Mouse (Mus musculus): ENCODE measurements around the gene Jund. TPM values are rescaled to one million over a fixed set of nuclear protein-coding genes. Genes with fewer than 3 reads are reported as not detected.
A peak's percentile ranks its signal among the peaks of the same experiment; 100 is the strongest.

The Jund gene
- polyA plus RNA-seq, 1 experiment from 2014 or later: 54.6 TPM

DNA sequence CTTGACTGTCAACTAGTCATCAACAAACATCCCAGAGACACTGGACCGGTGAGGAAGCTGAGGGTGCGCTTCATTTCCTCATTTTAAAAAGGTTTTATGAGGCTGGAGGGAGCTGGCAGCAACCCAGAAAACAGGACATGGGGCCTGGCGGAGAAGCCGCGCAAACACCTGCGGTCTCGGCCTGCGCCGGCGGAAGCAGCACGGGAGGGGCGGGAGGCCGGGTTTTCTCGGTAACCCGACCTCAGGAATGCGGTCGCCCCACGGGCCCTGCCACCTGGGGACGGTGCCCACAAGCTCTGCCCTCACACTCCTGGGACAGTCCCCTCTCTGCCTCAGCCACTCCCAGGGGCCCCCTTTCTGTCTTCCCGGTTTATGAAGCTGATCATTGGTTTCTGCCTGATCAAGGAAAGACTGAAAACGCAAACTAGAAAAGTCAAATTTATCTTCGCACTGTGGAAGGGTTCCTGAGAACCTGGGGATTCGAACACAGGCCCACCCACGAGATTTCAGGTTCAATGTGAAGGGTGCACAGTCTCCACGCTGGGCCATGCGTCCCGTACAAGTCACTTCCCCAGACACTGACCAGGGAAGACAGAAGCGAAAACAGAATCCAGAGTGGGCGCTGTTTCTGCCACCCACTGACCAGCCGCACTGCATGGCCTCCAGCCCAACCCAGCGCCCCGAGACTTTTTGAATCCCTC, 3.3 kb upstream of the Jund start:
- H3K4me2 ChIP-seq (ENCODE audit: low read length): no peak overlapping the region
- no peak overlapping the region for H3K27ac ChIP-seq (ENCODE audit: low read length)
- no peaks in the 10 kb centered on the region for H3K36me3 ChIP-seq (ENCODE audit: control insufficient read depth, insufficient read depth)
- WGBS: 36% methylated on average over 32 of the region's 32 CpGs
- no peaks in the 10 kb centered on the region for H3K27me3 ChIP-seq (replicated peaks; ENCODE audit: control insufficient read depth, insufficient read depth, low read length)
- ATAC-seq: no peak
- H3K9ac ChIP-seq (replicated peaks; ENCODE audit: low read depth, low read length): no peak overlapping the region
- peaks cover 41% of the 10 kb centered on the region for H3K4me1 ChIP-seq (replicated peaks; ENCODE audit: control insufficient read depth, insufficient read depth, low read length)
- no peak overlapping the region for H3K4me3 ChIP-seq (replicated peaks; ENCODE audit: low read length)
- no peaks in the 10 kb centered on the region for H3K9me3 ChIP-seq (ENCODE audit: control insufficient read depth, low read length)

DNA sequence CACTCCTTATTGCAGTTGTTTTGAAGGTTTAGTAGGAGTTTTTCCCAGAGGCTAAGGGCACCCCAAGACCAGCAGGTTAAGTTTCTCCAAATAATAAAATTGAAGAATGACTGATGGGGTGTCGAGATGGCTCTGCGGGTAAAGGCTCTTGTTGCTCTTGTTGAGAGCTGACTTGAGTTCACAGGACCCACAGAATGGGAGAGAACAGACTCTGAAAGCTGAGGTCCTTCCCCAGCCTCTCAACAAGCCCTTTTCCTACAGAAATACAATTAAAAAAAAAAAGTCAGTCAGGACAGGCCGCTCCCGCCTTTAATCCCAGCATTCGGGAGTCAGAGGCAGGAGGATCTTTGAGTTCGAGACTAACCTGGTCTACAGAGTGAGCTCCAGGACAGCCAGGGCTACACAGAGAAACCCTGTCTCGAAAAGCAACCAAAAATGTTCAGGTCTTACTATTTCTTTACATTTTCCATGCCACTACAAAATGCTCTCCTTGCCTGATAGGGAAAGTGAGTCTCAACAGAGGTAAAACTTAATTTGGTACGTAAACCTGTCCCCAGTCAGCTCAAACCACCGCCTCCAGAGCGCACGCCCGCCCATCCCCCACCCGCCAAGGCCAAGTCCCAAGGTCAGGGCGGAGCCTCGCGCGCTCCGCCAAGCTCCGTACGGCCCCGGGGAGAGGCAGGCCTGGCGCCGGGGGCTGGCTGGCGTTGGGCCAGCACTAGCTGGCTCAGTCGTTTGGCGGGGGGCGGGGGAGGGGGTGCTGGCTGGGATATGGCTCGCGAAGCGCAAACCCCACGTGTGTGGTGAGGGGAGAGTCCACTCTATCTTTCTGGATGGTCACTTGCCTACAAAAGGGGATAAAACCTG, 2.5 kb upstream of the Jund start:
- H3K4me1 ChIP-seq (replicated peaks; ENCODE audit: control insufficient read depth, insufficient read depth, low read length): peaks cover 44% of the 10 kb centered on the region
- H3K4me2 ChIP-seq (ENCODE audit: low read length): peak overlapping the region; percentile 51
- no peak for ATAC-seq
- no peaks in the 10 kb centered on the region for H3K27me3 ChIP-seq (replicated peaks; ENCODE audit: control insufficient read depth, insufficient read depth, low read length)
- H3K9ac ChIP-seq (replicated peaks; ENCODE audit: low read depth, low read length): peak overlapping the region; percentile 14
- no peaks in the 10 kb centered on the region for H3K9me3 ChIP-seq (ENCODE audit: control insufficient read depth, low read length)
- H3K36me3 ChIP-seq (ENCODE audit: control insufficient read depth, insufficient read depth): no peaks in the 10 kb centered on the region
- 6% methylated on average over 31 of the region's 31 CpGs for WGBS
- peak overlapping the region; percentile 43 for H3K27ac ChIP-seq (ENCODE audit: low read length)
- peak overlapping the region; percentile 13 for H3K4me3 ChIP-seq (replicated peaks; ENCODE audit: low read length)

DNA sequence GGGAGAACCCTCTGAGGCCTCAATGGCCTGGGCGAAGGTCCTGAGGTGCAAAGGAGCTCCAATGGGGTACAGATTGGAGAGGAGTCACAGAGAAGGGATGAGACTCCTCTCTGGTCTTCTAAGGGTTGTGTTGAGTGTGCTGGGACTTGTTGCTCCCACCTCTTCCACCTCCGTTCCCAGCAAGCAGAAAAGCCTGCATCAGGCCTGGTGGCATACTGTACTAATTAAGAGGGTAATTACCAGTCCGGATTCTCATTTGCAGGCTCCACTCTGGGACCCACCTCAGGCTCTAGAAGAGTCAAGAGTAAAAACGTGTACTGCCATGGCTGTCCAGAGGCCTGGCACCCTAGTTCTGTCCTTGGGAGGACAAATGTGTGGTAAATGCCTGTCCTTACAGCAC, 1.8 kb upstream of the Jund start:
- peak overlapping the region; percentile 14 for H3K9ac ChIP-seq (replicated peaks; ENCODE audit: low read depth, low read length)
- ATAC-seq: no peak
- peaks cover 44% of the 10 kb centered on the region for H3K4me1 ChIP-seq (replicated peaks; ENCODE audit: control insufficient read depth, insufficient read depth, low read length)
- 17% methylated on average over 4 of the region's 4 CpGs for WGBS
- peak overlapping the region; percentile 51 for H3K4me2 ChIP-seq (ENCODE audit: low read length)
- peak overlapping the region; percentile 43 for H3K27ac ChIP-seq (ENCODE audit: low read length)
- no peaks in the 10 kb centered on the region for H3K36me3 ChIP-seq (ENCODE audit: control insufficient read depth, insufficient read depth)
- H3K9me3 ChIP-seq (ENCODE audit: control insufficient read depth, low read length): no peaks in the 10 kb centered on the region
- no peaks in the 10 kb centered on the region for H3K27me3 ChIP-seq (replicated peaks; ENCODE audit: control insufficient read depth, insufficient read depth, low read length)
- H3K4me3 ChIP-seq (replicated peaks; ENCODE audit: low read length): no peak overlapping the region

DNA sequence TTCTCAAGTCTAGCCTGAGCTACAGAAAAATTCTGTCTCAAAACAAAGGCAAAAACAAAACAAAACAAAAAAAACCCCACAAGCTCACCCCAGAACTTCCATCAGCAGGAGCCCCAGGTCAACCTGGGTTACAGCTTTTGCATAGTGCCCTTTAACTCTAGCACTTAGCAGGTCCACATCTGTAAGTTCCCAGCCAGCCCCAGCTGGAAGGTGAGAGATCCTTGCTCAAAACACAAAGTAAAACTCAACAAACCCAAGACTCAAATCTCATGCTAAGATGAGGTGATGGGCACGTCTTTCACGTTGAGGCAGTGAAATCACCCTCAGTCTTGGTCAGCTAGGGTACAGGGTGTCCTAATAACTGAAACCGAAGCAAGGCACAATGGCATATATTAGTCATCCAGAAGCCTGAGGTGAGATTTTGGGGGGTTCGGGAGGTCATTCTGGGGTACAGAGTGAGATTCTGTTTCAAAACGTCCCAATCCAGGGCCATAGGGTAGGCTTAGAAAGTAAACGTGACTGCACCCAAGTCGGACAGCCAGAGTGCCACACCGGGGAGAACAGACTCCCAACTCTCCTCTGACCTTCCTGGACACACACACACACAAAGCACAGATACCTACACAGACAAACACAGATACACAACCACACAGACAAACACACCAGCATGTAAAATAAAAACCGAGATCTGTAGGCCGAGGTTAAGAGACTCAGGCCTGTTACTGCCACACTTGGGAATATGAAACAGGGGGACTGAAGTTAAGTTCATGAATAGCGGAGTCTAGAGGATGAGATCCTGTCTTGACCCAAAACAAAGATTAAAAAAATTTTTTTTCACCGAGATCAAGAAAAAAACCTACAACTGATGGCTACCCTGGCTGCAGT, 1.1 kb upstream of the Jund start:
- WGBS: 72% methylated on average over 12 of the region's 12 CpGs
- H3K27me3 ChIP-seq (replicated peaks; ENCODE audit: control insufficient read depth, insufficient read depth, low read length): no peaks in the 10 kb centered on the region
- peak overlapping the region; percentile 93 for H3K27ac ChIP-seq (ENCODE audit: low read length)
- no peaks in the 10 kb centered on the region for H3K9me3 ChIP-seq (ENCODE audit: control insufficient read depth, low read length)
- peak overlapping the region; percentile 62 for H3K4me3 ChIP-seq (replicated peaks; ENCODE audit: low read length)
- ATAC-seq: no peak
- peaks cover 45% of the 10 kb centered on the region for H3K4me1 ChIP-seq (replicated peaks; ENCODE audit: control insufficient read depth, insufficient read depth, low read length)
- H3K9ac ChIP-seq (replicated peaks; ENCODE audit: low read depth, low read length): peak overlapping the region; percentile 59
- peak overlapping the region; percentile 56 for H3K4me2 ChIP-seq (ENCODE audit: low read length)
- no peaks in the 10 kb centered on the region for H3K36me3 ChIP-seq (ENCODE audit: control insufficient read depth, insufficient read depth)

DNA sequence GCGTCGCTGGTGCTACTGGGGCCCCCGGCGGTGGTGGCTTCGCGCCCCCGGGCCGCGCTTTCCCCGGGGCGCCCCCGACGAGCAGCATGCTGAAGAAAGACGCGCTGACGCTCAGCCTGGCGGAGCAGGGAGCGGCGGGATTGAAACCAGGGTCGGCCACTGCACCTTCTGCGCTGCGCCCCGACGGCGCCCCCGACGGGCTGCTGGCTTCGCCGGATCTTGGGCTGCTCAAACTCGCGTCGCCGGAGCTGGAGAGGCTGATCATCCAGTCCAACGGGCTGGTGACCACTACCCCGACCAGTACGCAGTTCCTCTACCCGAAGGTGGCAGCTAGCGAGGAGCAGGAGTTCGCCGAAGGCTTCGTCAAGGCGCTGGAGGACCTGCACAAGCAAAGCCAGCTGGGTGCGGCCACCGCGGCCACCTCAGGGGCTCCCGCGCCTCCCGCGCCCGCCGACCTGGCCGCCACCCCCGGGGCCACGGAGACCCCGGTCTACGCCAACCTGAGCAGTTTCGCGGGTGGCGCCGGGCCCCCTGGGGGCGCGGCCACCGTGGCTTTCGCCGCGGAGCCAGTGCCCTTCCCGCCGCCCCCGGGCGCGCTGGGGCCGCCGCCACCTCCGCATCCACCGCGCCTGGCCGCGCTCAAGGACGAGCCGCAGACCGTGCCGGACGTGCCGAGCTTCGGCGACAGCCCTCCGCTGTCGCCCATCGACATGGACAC, 526 bp downstream of the Jund start:
- peak overlapping the region; percentile 93 for H3K9ac ChIP-seq (replicated peaks; ENCODE audit: low read depth, low read length)
- no peaks in the 10 kb centered on the region for H3K36me3 ChIP-seq (ENCODE audit: control insufficient read depth, insufficient read depth)
- H3K4me2 ChIP-seq (ENCODE audit: low read length): peak overlapping the region; percentile 80
- H3K9me3 ChIP-seq (ENCODE audit: control insufficient read depth, low read length): no peaks in the 10 kb centered on the region
- H3K4me3 ChIP-seq (replicated peaks; ENCODE audit: low read length): peak overlapping the region; percentile 62
- H3K27me3 ChIP-seq (replicated peaks; ENCODE audit: control insufficient read depth, insufficient read depth, low read length): no peaks in the 10 kb centered on the region
- H3K27ac ChIP-seq (ENCODE audit: low read length): peak overlapping the region; percentile 97
- H3K4me1 ChIP-seq (replicated peaks; ENCODE audit: control insufficient read depth, insufficient read depth, low read length): peaks cover 49% of the 10 kb centered on the region
- peak; percentile 1 for ATAC-seq
- under 1% methylated on average over 74 of the region's 89 CpGs for WGBS

DNA sequence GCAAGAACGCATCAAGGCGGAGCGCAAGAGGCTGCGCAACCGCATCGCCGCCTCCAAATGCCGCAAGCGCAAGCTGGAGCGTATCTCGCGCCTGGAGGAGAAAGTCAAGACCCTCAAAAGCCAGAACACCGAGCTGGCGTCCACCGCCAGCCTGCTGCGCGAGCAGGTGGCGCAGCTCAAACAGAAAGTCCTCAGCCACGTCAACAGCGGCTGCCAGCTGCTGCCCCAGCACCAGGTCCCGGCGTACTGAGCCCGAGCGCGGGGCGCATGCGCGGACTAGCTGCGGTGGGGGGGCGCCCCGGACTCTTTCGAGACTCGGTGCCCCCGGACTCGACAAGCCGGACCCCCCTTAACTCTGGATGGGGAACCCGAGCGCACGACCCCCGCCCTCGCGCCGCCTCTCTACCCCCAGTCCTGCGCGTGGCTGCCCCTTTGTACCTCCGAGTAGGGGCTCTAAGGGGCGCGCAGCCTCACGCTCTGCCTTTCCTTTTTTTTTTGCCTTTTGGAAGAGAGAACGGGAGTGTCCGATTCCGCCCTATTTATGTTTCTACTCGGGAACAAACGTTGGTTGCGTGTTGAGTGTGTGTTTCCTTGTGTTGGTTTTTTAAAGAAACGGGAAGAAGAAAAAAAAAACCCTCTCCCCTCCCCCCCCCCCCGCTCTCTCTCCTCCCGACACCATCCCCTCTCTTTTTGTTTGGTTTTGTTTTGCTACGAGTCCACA, 1.2 kb downstream of the Jund start:
- H3K4me1 ChIP-seq (replicated peaks; ENCODE audit: control insufficient read depth, insufficient read depth, low read length): peaks cover 49% of the 10 kb centered on the region

DNA sequence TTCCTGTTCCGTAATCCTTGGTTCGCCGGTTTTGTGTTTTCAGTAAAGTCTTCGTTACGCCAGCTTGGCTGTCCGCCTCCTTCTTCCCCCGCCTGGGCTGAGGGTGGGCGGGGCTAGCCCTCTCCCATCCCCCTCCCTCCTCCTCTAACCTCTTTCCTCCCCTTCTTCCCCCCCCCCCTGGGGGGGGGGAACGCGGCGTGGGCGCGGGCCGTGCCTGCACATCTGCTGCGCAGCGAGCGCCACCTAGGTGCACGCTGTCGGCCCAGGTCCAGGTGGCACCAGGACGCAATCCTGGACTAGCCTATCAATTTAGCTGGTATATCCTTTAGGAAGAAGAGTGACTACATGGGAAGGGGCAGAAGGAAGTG, 1.8 kb downstream of the Jund start:
- WGBS: under 1% methylated on average over 15 of the region's 20 CpGs

More for the DNA sequence above, 1.2 kb downstream of the Jund start:
- peak overlapping the region; percentile 62 for H3K4me3 ChIP-seq (replicated peaks; ENCODE audit: low read length)
- H3K4me2 ChIP-seq (ENCODE audit: low read length): peak overlapping the region; percentile 80
- H3K9me3 ChIP-seq (ENCODE audit: control insufficient read depth, low read length): no peaks in the 10 kb centered on the region
- ATAC-seq: peak; percentile 11; the same call in 1 of the 2 replicates
- peak overlapping the region; percentile 97 for H3K27ac ChIP-seq (ENCODE audit: low read length)
- peak overlapping the region; percentile 93 for H3K9ac ChIP-seq (replicated peaks; ENCODE audit: low read depth, low read length)
- under 1% methylated on average over 58 of the region's 59 CpGs for WGBS
- H3K36me3 ChIP-seq (ENCODE audit: control insufficient read depth, insufficient read depth): no peaks in the 10 kb centered on the region
- no peaks in the 10 kb centered on the region for H3K27me3 ChIP-seq (replicated peaks; ENCODE audit: control insufficient read depth, insufficient read depth, low read length)

More for the DNA sequence above, 1.8 kb downstream of the Jund start:
- Histone ChIP-seq H3K4me2 (ENCODE audit: low read length) (peak overlapping the region; percentile 80), H3K4me1 (replicated peaks; ENCODE audit: control insufficient read depth, insufficient read depth, low read length) (peaks cover 45% of the 10 kb centered on the region), H3K9me3 (ENCODE audit: control insufficient read depth, low read length) (no peaks in the 10 kb centered on the region), H3K27me3 (replicated peaks; ENCODE audit: control insufficient read depth, insufficient read depth, low read length) (no peaks in the 10 kb centered on the region), H3K27ac (ENCODE audit: low read length) (peak overlapping the region; percentile 97), H3K9ac (replicated peaks; ENCODE audit: low read depth, low read length) (peak overlapping the region; percentile 93), H3K4me3 (replicated peaks; ENCODE audit: low read length) (peak overlapping the region; percentile 62), H3K36me3 (ENCODE audit: control insufficient read depth, insufficient read depth) (no peaks in the 10 kb centered on the region)
- peak; percentile 10; the same call in 1 of the 2 replicates for ATAC-seq

Data from forebrain, embryonic 16.5 days (tissue).